Comparison of ENCODE assay signal across 26 mouse cellular contexts in genomic region chr16:79640898-79641297, GRCm38 (mm10).
"Had no signal": no experiment of that assay in that cellular context is flagged by ENCODE, and none has a peak within 500 bp of the region (broad histone marks: within the 10 kb centered on the region; RNA-seq: fewer than 3 reads in every experiment).

No protein-coding gene starts in this region.

- H3K4me2 ChIP-seq: heart, embryonic 13.5 days; heart, embryonic 15.5 days; hindbrain, embryonic 13.5 days; hindbrain, embryonic 15.5 days; kidney, embryonic 15.5 days; limb, embryonic 13.5 days; limb, embryonic 15.5 days; liver, embryonic 12.5 days had no signal

- H3K27me3 ChIP-seq: heart, embryonic 13.5 days; heart, embryonic 15.5 days; hindbrain, embryonic 13.5 days; hindbrain, embryonic 15.5 days; kidney, embryonic 15.5 days; limb, embryonic 13.5 days; limb, embryonic 15.5 days; liver, embryonic 12.5 days had no signal

- H3K4me1 ChIP-seq: heart, embryonic 10.5 days; heart, embryonic 13.5 days; heart, embryonic 15.5 days; hindbrain, embryonic 13.5 days; hindbrain, embryonic 15.5 days; kidney, embryonic 15.5 days; limb, embryonic 13.5 days; limb, embryonic 15.5 days; liver, embryonic 12.5 days had no signal

- H3K9me3 ChIP-seq: heart, embryonic 10.5 days; heart, embryonic 13.5 days; heart, embryonic 15.5 days; hindbrain, embryonic 13.5 days; hindbrain, embryonic 15.5 days; kidney, embryonic 15.5 days; limb, embryonic 13.5 days; limb, embryonic 15.5 days; liver, embryonic 12.5 days had no signal

- H3K4me3 ChIP-seq: gastrocnemius, adult 2 months; heart, embryonic 10.5 days; heart, embryonic 13.5 days; heart, embryonic 15.5 days; hindbrain, embryonic 13.5 days; hindbrain, embryonic 15.5 days; kidney, embryonic 15.5 days; limb, embryonic 13.5 days; limb, embryonic 15.5 days; liver, embryonic 12.5 days had no signal

- H3K36me3 ChIP-seq: heart, embryonic 10.5 days; heart, embryonic 13.5 days; heart, embryonic 15.5 days; hindbrain, embryonic 13.5 days; hindbrain, embryonic 15.5 days; kidney, embryonic 15.5 days; limb, embryonic 13.5 days; limb, embryonic 15.5 days; liver, embryonic 12.5 days had no signal

- ATAC-seq: hindbrain, postnatal 0 days; intestine, embryonic 16.5 days; liver, embryonic 12.5 days had no signal

- DNase-seq: gastrocnemius, adult 2 months; gastrocnemius, postnatal 10 days; gastrocnemius, postnatal 25 days; heart, adult 18-20 months; heart, postnatal 14 days; heart, postnatal 36 days; kidney, adult 11 months; kidney, adult 2 months; kidney, adult 9 months; kidney, postnatal 14 days; kidney, postnatal 36 days; layer of hippocampus, adult 9-11 months; layer of hippocampus, postnatal 36 days; left cerebral cortex, postnatal 4 days had no signal

- H3K9ac ChIP-seq: heart, embryonic 13.5 days; heart, embryonic 15.5 days; hindbrain, embryonic 13.5 days; hindbrain, embryonic 15.5 days; kidney, embryonic 15.5 days; limb, embryonic 13.5 days; limb, embryonic 15.5 days; liver, embryonic 12.5 days had no signal

- H3K27ac ChIP-seq: gastrocnemius, adult 2 months; heart, embryonic 10.5 days; heart, embryonic 13.5 days; heart, embryonic 15.5 days; hindbrain, embryonic 13.5 days; hindbrain, embryonic 15.5 days; hindbrain, postnatal 0 days; kidney, embryonic 15.5 days; kidney, postnatal 0 days; limb, embryonic 13.5 days; limb, embryonic 15.5 days; liver, embryonic 12.5 days had no signal
